Mouse (Mus musculus) ES-E14 (cell line): ENCODE data around the gene Ska2.

ENCODE experiments used
- CHD2 ChIP-seq: IDR thresholded peaks from 2 replicates; pipeline ENCODE4 v1.6.1; 2014; ENCODE audit warnings: mild to moderate bottlenecking, low read depth, low read length, inconsistent platforms
- ZC3H11A ChIP-seq: IDR thresholded peaks from 2 replicates; pipeline ENCODE4 v1.6.1; 2012; ENCODE audit warnings: low read depth, mild to moderate bottlenecking, inconsistent platforms, low read length, borderline replicate concordance
- ZNF384 ChIP-seq: IDR thresholded peaks from 2 replicates; pipeline ENCODE4 v1.6.1; 2012; ENCODE audit warnings: low read depth, low read length, inconsistent platforms

GRCm38 (mm10) chr11:87173625-87174024, 64.6 kb downstream of the Ska2 start:
- TF ChIP-seq ZNF384: no peak
- TF ChIP-seq CHD2: no peak
- TF ChIP-seq ZC3H11A: no peak
